Mouse (Mus musculus) cerebellum, postnatal 10 days (tissue): ENCODE measurements around the gene Nfya.

Source experiments
- DNase-seq, 2 experiments: peaks; one replicate each; pipeline ENCODE4 v3.0.0; 2021; ENCODE audit warnings: mixed read lengths in 2 of 2

Gene Nfya

GRCm38 (mm10) chr17:48341947-48342346, 67.8 kb downstream of the Nfya start:
- no peak for DNase-seq

GRCm38 (mm10) chr17:48340267-48340666, 69.4 kb downstream of the Nfya start:
- no peak for DNase-seq
